Mouse (Mus musculus): ENCODE results near the gene Dpep1. TPM values are rescaled to one million over a fixed set of nuclear protein-coding genes. Genes with fewer than 3 reads are reported as not detected.

The Dpep1 gene
- not detected for total RNA-seq (2023)

GRCm38 (mm10) chr8:123185566-123186409 lies at the start of gene Dpep1:
TSS of gene Dpep1 (plus strand) at chr8:123186242.

DNA sequence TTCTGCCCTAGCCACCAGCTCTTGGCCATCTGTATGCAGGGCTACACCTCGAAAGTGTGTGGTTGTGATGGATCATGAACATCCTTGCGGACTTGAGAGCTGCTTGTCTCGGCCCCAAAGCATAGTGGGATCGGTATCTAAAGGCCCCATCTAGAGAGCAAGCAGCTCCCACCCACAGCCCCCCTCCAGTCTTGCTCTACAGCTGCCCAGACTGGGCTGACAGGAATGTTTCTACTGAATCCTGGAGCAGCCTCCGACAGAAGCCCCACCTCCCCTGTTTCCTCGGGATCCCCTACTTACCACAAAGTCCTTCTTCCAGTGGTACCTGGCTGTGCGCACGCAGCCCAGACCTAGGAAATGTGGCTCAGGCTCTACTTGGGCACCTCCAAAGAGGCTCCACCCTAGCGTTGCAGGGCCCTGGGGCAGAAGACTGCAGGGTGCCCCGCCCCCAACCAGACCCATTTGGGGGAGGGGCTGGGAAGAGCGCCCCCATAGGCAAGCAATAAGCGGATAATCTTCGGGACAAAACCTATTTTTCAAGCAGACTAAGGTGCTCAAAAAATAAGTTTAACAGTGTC lies 28.1 kb upstream of the Dpep1 start, which contains the start of gene Sult5a1:
Gene Sult5a1 (minus strand): TSS at position 428 of the 578 bp plus-strand sequence.

DNA sequence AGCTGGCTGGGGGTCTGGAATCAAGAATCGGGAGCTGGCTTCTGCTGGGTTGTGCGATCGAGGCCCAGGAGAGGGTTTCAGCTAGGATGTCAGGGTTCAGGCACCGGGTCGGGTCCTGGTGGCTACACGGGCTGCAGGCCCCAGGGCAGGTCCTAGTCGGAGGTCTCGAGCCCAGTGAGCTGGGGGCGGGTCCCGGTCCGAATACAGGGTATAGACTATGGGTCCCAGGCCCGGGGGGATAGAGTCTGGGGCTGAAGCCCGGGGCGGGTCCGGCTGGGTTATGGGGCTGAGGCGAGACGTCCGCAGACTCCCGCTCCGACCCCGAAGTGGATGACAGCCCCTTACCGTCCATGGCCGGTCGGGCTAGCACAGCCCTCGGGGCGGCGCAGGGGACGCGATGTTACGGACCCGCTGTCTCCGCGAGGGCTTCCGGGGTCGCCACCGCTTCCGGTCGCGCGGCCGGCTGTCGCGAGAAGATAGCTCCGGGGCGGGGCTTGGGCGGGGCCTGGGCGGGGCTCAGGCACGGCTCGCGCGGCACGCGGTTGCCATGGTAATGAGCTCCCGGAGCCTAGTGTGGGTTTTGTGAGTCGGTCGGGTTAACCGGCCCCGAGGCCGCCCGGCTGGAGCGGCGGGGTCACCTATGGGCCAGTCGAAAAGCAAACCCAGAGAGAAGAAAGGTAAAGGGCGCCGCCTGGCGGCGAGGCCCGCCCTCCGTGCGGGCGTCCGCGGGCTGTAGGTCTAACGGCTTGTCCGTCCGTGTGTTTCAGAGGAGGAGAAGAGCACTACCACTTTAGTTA lies 26.5 kb downstream of the Dpep1 start, which contains the start of the genes Chmp1a and Spata33:
Gene Chmp1a (minus strand): TSS at position 443 of the 797 bp plus-strand sequence.
Gene Spata33 (plus strand): TSS at position 512 of the 797 bp plus-strand sequence.

GRCm38 (mm10) chr8:123224278-123225266 lies 38.5 kb downstream of the Dpep1 start, which contains the start of gene Cdk10:
TSS of gene Cdk10 (plus strand) at chr8:123224842.

DNA sequence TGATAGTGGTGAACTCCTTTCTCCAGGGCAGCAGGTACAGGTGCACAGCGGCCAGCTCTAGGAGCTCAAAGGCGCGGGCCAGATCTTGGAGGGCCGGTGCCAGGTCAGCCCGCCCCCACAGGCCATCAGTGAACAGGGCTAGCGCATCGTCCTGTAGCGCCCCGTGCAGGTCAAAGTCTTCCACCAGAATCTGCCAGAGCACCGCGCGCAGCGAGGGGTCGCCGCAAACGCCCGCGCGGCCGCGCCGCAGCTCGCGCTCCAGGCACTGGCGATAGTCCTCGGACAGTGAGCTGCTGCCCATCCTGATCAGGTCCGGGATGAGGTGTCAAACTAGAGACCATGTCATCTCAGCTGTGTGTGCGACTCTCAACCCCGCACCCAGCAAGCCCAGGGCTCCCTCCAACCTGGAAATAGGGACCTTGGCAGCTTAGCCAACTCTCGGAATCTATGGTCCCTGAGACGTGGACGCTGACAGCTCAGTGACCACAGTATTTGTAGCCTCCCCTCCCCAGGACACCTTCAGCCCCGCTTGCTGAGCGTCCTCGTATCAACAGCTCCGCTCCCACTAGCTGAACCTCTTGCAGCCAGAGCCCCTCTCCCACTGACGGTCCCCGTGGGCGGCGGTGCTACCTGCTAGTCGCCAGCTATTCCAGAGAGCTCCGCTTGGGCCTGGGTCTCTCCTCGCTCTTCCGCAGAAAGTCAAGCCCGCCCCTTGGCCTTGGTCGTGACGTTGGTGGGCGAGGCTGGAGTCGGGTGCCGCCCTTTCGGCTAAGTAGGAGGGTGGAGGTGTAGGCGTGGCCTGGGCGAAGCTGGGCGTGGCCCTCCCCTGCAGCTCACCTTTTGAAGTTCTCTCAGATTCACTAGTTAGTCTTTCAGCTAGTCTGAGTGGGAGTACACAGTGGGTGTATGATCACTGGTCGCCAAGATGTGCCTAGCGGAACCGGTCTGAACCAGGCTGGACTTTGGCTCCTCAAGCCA lies 49.8 kb downstream of the Dpep1 start, which contains the start of gene Spata2l:
Gene Spata2l (minus strand): TSS at position 714 of the 978 bp plus-strand sequence.

Other genes with a start within 250 kb of the Dpep1 start
- gene Ankrd11, start 144.0 kb upstream of the Dpep1 start, total RNA-seq (2023): 100 to 1,000 TPM; 187 to 205 TPM
- gene Spg7, start 123.3 kb upstream of the Dpep1 start, total RNA-seq (2023): 10 to 100 TPM; 36.4 to 49.9 TPM
- 100 to 1,000 TPM; 788 to 834 TPM for gene Rpl13, start 83.9 kb upstream of the Dpep1 start, total RNA-seq (2023)
- not detected for gene Cpne7, start 68.9 kb upstream of the Dpep1 start, total RNA-seq (2023)
- gene Sult5a1, start 27.9 kb upstream of the Dpep1 start, total RNA-seq (2023): not detected
- 10 to 100 TPM; 64.5 to 85.4 TPM for gene Chmp1a, start 26.5 kb downstream of the Dpep1 start, total RNA-seq (2023)
- not detected for gene Spata33, start 26.6 kb downstream of the Dpep1 start, total RNA-seq (2023)
- 10 to 100 TPM; 39.0 to 46.4 TPM for gene Cdk10, start 38.6 kb downstream of the Dpep1 start, total RNA-seq (2023)
- 1 to 10 TPM; 4.3 to 5.1 TPM for gene Spata2l, start 50.0 kb downstream of the Dpep1 start, total RNA-seq (2023)
- 10 to 100 TPM; 27.8 to 36.5 TPM for gene Zfp276, start 68.0 kb downstream of the Dpep1 start, total RNA-seq (2023)
- gene Vps9d1, start 68.1 kb downstream of the Dpep1 start, total RNA-seq (2023): 10 to 100 TPM; 67.4 to 82.9 TPM
- 10 to 100 TPM; 45.7 to 58.2 TPM for gene Fanca, start 132.3 kb downstream of the Dpep1 start, total RNA-seq (2023)
- not detected for gene Spire2, start 146.5 kb downstream of the Dpep1 start, total RNA-seq (2023)
- gene Tcf25, start 187.5 kb downstream of the Dpep1 start, total RNA-seq (2023): 100 to 1,000 TPM; 189 to 231 TPM
- gene Mc1r, start 220.9 kb downstream of the Dpep1 start, total RNA-seq (2023): not detected
- gene Tubb3, start 225.2 kb downstream of the Dpep1 start, total RNA-seq (2023): under 1 TPM in 1 of 2 experiments, not detected in 1; 0.46 TPM
- 10 to 100 TPM; 22.6 to 24.2 TPM for gene Def8, start 237.3 kb downstream of the Dpep1 start, total RNA-seq (2023)